Mouse (Mus musculus): ENCODE results near the gene Cntn3. TPM values are rescaled to one million over a fixed set of nuclear protein-coding genes. Genes with fewer than 3 reads are reported as not detected.

Gene Cntn3
- polyA plus RNA-seq, 2 experiments from 2014 or later: not detected

- ATAC-seq: no peak
Observed at GRCm38 (mm10) chr6:102478320-102479080, 94.4 kb downstream of the Cntn3 start.

DNA sequence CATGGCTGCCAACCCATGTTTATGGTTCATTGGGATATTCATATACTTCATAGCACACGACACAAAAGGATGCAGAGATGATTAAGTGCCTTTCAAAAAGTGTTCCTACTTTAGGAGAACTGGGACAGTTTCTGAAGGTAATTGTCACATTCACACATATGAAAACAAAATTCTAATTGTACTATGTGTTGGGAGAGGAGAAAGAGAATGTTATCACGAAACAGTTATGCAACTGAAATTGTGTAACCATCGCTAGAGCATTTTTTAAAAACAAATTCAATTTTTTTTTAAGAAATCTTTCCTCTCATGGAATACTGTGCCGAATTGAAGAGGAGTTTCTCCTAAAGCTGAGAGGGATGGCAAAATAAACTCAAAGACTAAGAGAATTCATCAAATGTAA, 134.5 kb downstream of the Cntn3 start:
- ATAC-seq: no peak

DNA sequence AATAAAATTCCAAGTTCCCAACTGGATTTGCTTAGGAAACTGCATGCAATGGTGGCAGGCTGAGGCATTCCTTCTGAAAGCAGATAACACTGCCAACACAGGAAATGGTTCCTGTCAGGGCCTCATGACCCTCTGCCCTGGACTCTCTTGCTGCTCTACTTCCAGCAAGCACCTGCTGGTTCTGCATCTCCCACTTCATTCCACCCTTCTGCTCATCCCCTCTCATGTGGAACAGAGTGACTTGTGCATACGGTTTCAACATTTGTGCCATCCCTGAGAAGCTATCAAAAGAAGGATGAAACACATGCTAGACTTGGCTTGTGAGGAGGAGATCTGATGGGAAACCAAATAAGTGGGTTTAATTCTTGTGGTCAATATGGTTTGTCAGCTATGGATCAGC, 145.4 kb downstream of the Cntn3 start:
- no peak for ATAC-seq

GRCm38 (mm10) chr6:102421781-102422180, 151.1 kb downstream of the Cntn3 start:
- no peak for ATAC-seq

DNA sequence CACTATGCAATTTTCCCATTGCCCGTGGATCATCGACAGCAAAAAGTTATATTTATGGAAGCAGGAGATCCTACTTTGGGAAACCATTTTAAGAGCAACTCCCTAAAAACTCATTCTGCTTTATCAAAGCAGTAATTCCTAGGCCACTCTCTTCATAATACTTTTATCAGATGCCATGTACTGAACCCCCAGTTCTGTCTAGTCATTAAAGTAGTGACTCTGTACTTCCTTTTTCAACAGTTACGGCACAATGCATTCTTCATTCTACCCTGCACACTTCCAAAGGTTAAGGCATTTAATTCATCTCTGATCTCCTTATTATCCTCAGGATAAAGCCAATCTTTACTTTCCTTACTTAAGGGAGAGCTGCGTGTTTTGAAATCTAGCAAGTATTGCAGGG, 184.3 kb downstream of the Cntn3 start:
- ATAC-seq: no peak

DNA sequence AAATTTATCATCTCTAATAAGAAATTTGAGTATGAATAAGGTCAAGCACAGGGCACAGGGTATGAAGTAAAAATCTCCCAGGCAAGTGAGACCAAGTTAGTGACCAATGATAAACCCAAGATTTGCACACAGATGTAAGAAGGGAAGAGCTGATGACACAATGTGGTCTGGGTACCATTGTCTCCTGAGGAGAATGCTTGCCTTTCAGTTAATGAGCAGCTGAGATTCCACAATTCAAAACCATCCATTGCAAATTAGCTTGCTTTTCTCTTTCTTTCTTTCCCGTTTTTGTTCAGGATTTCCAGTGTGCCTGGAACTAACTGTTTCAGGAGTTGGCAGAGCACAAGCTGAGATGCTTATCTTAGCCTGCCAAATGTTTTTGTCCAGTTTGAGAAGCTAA, 200.8 kb downstream of the Cntn3 start:
- ATAC-seq: no peak

GRCm38 (mm10) chr6:102363880-102364279, 209.0 kb downstream of the Cntn3 start:
- no peak for ATAC-seq

DNA sequence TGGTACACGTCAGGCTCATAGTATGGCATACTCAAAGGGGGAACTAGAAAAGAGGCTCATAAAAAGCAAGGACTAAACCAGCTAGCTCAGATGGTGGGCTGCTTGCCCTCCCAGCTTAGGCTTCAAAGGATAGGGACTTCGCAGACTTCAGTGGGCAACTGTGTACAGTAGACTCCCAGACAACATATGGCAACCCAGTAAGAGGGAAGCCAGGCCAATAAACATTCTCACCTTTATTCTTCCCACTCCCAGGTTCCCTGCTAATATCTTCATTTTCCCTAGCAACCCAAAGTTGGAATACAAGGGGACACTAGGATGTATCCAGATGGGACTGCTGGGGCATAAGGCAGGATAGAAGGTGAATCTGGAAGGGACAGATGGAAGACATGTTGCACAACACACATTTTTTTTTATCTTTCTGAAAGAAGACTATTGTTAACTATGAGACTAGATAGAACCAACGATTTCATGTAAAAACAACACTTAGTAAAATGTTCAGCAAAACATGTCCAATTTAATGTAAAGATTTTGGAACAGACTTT, 209.5 kb downstream of the Cntn3 start:
- ATAC-seq: no peak

GRCm38 (mm10) chr6:102332144-102332543, 240.8 kb downstream of the Cntn3 start:
- ATAC-seq: no peak

GRCm38 (mm10) chr6:102326711-102327110, 246.2 kb downstream of the Cntn3 start:
- ATAC-seq: no peak

GRCm38 (mm10) chr6:102322614-102323284, 250.2 kb downstream of the Cntn3 start:
- no peak for ATAC-seq

- ATAC-seq: no peak
Observed at GRCm38 (mm10) chr6:102319755-102320154, 253.1 kb downstream of the Cntn3 start.

GRCm38 (mm10) chr6:102282889-102283288, 290.0 kb downstream of the Cntn3 start:
- no peak for ATAC-seq

DNA sequence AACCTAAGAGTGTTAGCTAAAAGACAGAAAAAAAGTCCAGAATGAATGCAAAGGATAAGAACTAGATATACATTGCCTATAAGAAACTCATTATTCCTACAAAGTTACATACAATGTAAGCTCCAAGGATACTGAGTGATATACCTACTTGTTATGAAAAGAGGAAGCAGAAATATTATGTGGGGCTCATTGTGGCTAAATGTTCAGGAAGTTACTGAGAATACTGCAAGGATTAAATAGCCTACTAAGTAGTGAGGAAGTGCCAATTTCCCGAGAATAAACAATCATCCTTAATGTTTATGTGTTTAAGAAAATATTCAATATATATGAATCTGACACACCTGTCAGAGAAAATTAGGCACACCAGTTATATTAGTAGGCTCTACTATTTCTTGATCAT, 341.9 kb downstream of the Cntn3 start:
- no peak for ATAC-seq

- no peak for ATAC-seq
Observed at GRCm38 (mm10) chr6:102186316-102186715, 386.6 kb downstream of the Cntn3 start.

GRCm38 (mm10) chr6:102170913-102171312, 402.0 kb downstream of the Cntn3 start:
- no peak for ATAC-seq

- ATAC-seq: no peak
Observed at GRCm38 (mm10) chr6:102161186-102161585, 411.7 kb downstream of the Cntn3 start.

- ATAC-seq: no peak
Observed at GRCm38 (mm10) chr6:102121676-102122075, 451.2 kb downstream of the Cntn3 start.

DNA sequence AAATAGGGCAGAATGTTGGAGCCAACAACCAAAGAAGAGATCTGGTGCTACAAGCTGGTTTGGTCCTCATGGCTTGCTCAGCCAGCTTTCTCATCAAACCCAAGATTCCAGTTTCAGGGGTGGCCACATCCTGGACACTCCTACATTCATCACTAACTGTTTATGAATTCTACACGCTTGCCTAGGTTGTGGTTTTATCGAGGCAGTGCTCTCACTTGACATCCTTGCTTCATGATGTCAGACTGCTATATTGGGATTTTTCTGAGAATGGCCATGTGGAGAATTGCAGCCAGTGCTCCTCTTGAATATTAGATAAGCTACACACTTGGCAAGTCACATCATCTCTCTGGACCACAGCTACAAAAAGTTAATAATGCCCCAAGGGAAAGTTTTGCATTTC, 452.9 kb downstream of the Cntn3 start:
- no peak for ATAC-seq

DNA sequence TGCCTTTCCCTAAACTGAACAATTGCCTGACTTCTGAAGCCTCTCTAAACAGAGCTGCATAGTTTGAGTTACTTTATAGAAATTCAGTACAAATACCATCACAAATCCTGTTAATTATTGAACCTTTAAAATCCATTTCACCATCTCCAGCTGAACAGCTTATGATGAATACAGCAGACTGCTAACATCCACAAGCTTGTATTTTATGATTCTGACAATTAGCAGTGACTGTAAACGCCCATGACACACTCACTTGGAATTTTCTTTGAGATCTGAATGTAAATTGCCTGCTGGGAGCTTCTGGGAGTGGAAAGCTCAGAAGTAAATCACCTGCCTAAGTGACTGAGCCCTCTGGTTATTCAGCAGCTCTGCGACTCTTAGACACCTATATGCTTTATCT, 459.3 kb downstream of the Cntn3 start:
- ATAC-seq: no peak
